Mouse (Mus musculus) cerebellum, postnatal 10 days (tissue): ENCODE results near the gene Cdcp1.

Source experiments
- DNase-seq, 2 experiments: peaks; one replicate each; pipeline ENCODE4 v3.0.0; 2021; ENCODE audit warnings: mixed read lengths in 2 of 2

The Cdcp1 gene

DNA sequence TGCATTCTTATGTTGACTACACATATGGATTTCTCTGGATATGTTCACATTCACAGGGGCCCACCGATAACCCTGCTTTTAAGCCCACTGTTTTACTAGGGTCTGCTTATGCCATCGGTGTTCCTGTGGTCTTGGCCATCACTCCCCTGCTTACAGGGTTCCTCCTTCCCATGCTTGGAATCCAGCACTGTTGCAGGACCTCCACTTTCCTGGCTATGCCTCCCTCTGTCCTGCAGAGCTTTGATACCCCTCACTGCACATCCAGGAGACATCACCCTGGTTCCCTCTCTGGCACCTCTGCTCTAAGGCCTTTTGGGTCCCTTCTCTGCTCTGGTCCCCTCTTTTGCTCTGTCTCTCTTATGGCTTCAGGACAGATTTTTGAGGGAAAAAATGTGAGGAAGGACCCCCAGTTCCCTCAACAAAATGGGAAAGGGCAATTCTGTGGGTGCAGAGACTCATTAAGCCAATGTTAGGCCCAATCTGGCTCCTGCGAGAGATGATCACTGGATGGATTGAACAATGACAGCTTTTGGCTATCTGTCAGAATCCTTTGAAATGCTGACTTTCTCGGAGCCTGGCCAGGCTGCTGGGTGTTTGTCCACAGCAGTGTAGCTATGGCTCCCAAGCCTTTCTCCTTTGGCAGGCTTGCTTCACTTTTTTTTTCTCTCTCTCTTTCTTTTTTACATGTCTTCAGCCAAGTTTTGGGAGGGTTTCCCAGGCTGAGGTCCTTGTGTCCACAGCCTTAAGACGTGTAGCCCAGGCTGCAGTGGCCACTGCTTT, 65.4 kb downstream of the Cdcp1 start, which contains the start of gene Clec3b:
Gene Clec3b, plus strand, starts transcription at position 706 of the 780 bp plus-strand sequence.
- peak; percentile 59 to 69 for DNase-seq

DNA sequence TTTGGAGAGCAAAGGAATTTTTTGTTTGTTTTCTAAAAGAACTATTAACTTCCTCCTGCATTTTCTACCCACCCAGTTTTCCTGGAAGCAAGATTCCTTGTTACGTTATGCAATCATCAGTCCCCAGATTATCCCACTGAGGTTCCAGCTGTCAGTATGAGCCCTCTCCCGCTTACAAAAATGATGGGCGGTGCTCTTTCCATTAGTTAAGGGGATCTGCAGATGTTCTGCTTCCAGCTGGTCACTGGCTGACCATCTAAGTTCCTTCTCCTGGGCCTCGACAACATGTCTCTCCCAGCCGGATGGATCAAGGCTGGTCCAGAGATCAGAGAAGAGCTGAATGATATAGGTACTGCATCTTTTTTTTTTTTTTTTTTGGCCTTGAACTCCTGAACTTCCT, 67.4 kb downstream of the Cdcp1 start:
- DNase-seq: no peak

DNA sequence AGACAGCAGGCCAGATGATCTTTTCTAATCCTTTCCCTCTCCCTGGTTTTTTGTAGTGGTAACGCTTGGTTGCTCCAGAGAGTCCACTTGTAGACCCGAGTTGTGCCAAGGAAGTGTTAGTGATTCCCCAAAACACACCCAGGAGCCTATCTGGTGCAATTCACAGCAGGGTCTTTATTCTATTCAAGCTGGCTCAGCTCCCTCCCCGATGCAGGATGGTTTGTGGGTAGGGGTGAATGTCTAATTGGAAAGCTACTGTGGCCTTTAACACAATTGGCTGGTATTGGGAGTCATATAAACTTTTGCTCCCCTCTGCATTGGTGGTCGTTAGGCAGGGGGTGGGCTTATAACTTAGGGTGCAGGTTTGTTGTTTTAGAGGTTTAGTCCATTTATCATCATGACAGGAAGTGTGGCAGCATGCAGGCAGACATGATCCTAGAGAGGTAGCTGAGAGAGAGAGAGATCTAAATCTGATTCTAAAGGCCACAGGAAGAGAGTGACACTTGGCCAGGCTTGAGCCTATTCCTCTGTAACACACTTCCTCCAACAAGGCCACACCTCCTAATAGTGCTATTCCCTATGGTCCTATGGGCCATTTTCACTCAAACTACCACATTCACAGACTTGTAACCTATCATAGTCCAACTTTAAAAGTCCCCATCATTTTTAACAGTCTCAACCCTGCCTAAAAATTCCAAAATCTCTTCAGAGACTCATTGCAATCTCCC, 75.8 kb downstream of the Cdcp1 start:
- no peak for DNase-seq

GRCm38 (mm10) chr9:123138891-123139474, 76.9 kb downstream of the Cdcp1 start:
- DNase-seq: peak; percentile 26 to 42

DNA sequence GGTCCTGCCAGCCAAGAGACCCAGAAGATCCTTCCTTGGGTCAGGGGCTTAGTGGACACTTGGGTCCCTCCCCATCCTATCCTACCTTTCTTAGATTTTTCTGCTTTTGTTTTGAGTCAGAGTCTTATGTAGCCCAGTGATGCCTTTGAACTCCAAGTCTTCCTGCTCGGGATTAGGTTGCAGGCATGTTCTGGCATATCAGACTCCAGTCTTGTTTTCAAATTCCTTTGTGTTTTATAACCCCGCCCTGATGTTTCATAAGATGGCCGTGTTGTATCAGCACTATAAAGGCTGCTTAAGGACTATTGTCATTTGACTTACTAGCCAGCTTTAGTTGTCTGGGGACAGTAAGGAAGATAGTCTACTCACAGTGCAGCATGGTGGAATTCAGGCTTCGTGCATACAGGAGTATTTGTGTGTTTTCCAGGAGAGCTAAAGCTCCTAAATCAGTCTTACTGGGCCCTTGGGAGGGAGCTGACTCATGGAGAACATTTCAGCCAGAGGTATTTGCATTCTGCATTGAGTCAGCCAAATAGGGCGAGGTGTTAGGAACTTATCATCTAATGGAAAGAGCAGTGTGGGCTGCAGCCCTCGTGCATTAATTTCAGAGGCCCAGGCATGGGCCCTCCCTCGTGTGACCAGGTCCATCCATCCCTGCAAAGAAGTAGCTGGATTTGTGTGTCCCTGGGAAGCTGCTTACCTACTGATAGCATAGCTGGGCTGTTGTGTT, 78.7 kb downstream of the Cdcp1 start:
- DNase-seq: no peak

GRCm38 (mm10) chr9:123132994-123133393, 82.8 kb downstream of the Cdcp1 start:
- DNase-seq: no peak

DNA sequence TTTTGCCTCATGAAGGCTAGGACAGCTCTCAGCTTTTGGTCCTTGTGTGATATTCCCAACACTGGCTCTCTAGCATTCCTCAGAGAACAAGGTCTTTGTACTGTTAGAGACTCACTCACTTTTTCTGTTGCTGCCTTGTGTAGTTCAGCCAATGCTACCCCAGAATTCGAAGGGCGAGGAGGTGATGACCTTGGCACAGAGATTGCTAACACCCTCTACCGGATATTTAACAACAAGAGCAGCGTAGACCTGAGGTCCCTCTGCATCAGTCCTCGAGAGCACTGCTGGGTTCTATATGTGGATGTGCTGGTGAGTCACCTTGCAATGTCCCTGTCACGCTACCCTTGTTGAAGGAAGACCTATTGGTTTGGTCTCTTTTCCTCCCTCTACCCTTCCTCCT, 88.2 kb downstream of the Cdcp1 start:
- no peak for DNase-seq

DNA sequence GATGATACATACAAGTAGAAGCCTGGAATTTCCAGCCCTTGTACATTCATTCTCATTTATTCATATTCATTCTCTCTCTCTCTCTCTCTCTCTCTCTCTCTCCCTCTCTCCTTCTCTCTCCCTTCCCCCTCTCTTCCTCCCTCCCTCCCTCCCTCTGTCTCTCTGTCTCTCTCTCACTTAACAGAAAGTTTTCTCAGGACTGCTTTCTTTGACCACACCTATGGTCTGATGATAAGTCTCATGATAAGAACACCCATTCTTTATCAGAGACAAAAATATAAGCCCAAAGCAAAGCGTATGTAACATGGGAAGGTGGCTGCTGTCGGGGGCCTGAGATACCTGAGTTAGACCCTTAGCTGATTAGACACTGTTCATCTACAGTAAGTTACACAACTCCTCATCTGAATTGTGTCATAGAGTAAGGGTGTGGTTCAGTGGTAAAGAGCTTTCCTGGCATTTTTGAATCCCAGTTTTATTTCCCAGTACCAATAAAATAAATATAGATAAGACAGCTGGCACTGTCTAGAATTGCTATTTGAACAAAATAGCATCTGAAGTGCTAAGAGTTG, 91.3 kb downstream of the Cdcp1 start:
- DNase-seq: no peak

GRCm38 (mm10) chr9:123123571-123124412, 92.0 kb downstream of the Cdcp1 start:
- peak; percentile 30 to 51 for DNase-seq

GRCm38 (mm10) chr9:123123017-123123416, 92.8 kb downstream of the Cdcp1 start:
- no peak for DNase-seq
